Mouse (Mus musculus) neural tube, embryonic 14.5 days (tissue): Measurements from ENCODE around the gene Calr4. TPM values are rescaled to one million over a fixed set of nuclear protein-coding genes. Genes with fewer than 3 reads are reported as not detected.
A peak's percentile ranks its signal among the peaks of the same experiment; 100 is the strongest.

ENCODE experiments used
- ATAC-seq: fragments of 200-750 bp; cut with Nextera tagmentation; 2 replicates; pipeline ENCODE4 v1.8.0; 2017; ENCODE audit warnings: low read depth, mild to moderate bottlenecking, moderate TSS enrichment, moderate library complexity
- H3K27ac ChIP-seq: fragments of 300-500 bp; sonication (generic); 2 replicates; pipeline ENCODE4 v1.5.1; 2014; ENCODE audit warnings: low read depth, mild to moderate bottlenecking, control low read depth, low read length, moderate library complexity, mixed read lengths
- H3K27me3 ChIP-seq: fragments of 300-500 bp; sonication (generic); 2 replicates; pipeline ENCODE4 v1.6.1; 2014; ENCODE audit warnings: low read length; ENCODE audit not compliant: control insufficient read depth, insufficient read depth
- H3K36me3 ChIP-seq: fragments of 300-500 bp; sonication (generic); 2 replicates; pipeline ENCODE4 v1.6.1; 2014; ENCODE audit warnings: low read length, mixed read lengths; ENCODE audit not compliant: control insufficient read depth, insufficient read depth
- H3K4me1 ChIP-seq: fragments of 300-500 bp; sonication (generic); 2 replicates; pipeline ENCODE4 v1.6.1; 2014; ENCODE audit warnings: low read length; ENCODE audit not compliant: control insufficient read depth, insufficient read depth
- H3K4me2 ChIP-seq: fragments of 300-500 bp; sonication (generic); 2 replicates; pipeline ENCODE4 v1.6.1; 2014; ENCODE audit warnings: mild to moderate bottlenecking, low read depth, low read length, control low read depth
- H3K4me3 ChIP-seq: fragments of 300-500 bp; sonication (generic); 2 replicates; pipeline ENCODE4 v1.5.1; 2014; ENCODE audit warnings: low read depth, low read length, control low read depth, mixed read lengths
- H3K9ac ChIP-seq: fragments of 300-500 bp; sonication (generic); replicated peaks from 2 replicates; pipeline ENCODE4 v1.6.1; 2014; ENCODE audit warnings: low read depth, mild to moderate bottlenecking, control low read depth, low read length, mixed read lengths
- H3K9me3 ChIP-seq: fragments of 300-500 bp; sonication (generic); 2 replicates; pipeline ENCODE4 v1.6.1; 2016; ENCODE audit warnings: low read length; ENCODE audit not compliant: control insufficient read depth
- WGBS: fragments of 180-500 bp; shearing (Covaris S2); extraction: QIAGEN DNeasy Blood & Tissue Kit; methylation state at CpG from one replicate; pipeline ENCODE4 v1.1.7; 2014; 5-methylcytosine and 5-hydroxymethylcytosine counted together
- polyA plus RNA-seq: library from polyadenylated mRNA; unstranded; fragments of >200 nt; fragmentation: Nextera tagmentation; extraction: Ambion mirVana; gene quantifications from 2 replicates; pipeline ENCODE4 v1.2.1, GENCODE M21; 2014

The Calr4 gene
- polyA plus RNA-seq, 1 experiment from 2014 or later = 1.6 TPM

- Histone ChIP-seq H3K4me1 (no peaks in the 10 kb centered on the region), H3K27me3 (no peaks in the 10 kb centered on the region), H3K36me3 (no peaks in the 10 kb centered on the region), H3K4me3 (no peak overlapping the region), H3K9me3 (no peaks in the 10 kb centered on the region), H3K9ac (no peak overlapping the region), H3K4me2 (no peak overlapping the region), H3K27ac (no peak overlapping the region)
- ATAC-seq = no peak
Measured at GRCm38 (mm10) chr4:109257639-109258038, 23.4 kb downstream of the Calr4 start.

GRCm38 (mm10) chr4:109262068-109262467 is 27.8 kb downstream of the Calr4 start:
- no peak overlapping the region for H3K27ac ChIP-seq
- H3K36me3 ChIP-seq = no peaks in the 10 kb centered on the region
- H3K4me3 ChIP-seq = no peak overlapping the region
- H3K4me2 ChIP-seq = no peak overlapping the region
- H3K9me3 ChIP-seq = no peaks in the 10 kb centered on the region
- no peak for ATAC-seq
- H3K27me3 ChIP-seq = no peaks in the 10 kb centered on the region
- H3K9ac ChIP-seq = no peak overlapping the region
- no peaks in the 10 kb centered on the region for H3K4me1 ChIP-seq
- WGBS = 70% methylated on average over 6 of the region's 6 CpGs

GRCm38 (mm10) chr4:109266056-109266455 is 31.8 kb downstream of the Calr4 start:
- H3K27me3 ChIP-seq = no peaks in the 10 kb centered on the region
- no peak overlapping the region for H3K9ac ChIP-seq
- H3K4me3 ChIP-seq = no peak overlapping the region
- no peak for ATAC-seq
- no peaks in the 10 kb centered on the region for H3K4me1 ChIP-seq
- no peaks in the 10 kb centered on the region for H3K36me3 ChIP-seq
- no peaks in the 10 kb centered on the region for H3K9me3 ChIP-seq
- no peak overlapping the region for H3K4me2 ChIP-seq
- H3K27ac ChIP-seq = no peak overlapping the region
- 92% methylated on average over 3 of the region's 3 CpGs for WGBS

DNA sequence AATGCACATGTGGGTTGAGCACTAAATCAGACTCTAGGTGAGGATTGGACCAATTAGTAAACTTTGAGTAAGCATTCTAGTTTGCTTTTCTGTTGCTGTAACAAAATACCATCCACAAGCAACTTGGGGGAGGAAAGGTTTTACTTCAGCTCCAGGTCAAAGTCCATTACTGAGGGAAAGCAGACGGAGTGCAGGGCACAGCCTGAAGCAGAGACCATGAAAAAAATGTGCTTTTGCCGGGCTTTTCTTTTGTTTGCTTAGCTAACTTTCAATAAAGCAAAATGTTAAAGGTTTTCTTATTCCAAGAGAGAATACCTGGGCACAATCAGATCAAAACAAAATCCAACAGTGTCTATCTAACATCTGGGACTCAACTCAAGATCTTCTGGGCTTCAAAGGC is 32.5 kb downstream of the Calr4 start:
- Histone ChIP-seq H3K9me3 (no peaks in the 10 kb centered on the region), H3K4me1 (no peaks in the 10 kb centered on the region), H3K9ac (no peak overlapping the region), H3K4me3 (no peak overlapping the region), H3K27ac (no peak overlapping the region), H3K4me2 (no peak overlapping the region), H3K36me3 (no peaks in the 10 kb centered on the region), H3K27me3 (no peaks in the 10 kb centered on the region)
- ATAC-seq = no peak
- WGBS = 85% methylated on average over 2 of the region's 2 CpGs

DNA sequence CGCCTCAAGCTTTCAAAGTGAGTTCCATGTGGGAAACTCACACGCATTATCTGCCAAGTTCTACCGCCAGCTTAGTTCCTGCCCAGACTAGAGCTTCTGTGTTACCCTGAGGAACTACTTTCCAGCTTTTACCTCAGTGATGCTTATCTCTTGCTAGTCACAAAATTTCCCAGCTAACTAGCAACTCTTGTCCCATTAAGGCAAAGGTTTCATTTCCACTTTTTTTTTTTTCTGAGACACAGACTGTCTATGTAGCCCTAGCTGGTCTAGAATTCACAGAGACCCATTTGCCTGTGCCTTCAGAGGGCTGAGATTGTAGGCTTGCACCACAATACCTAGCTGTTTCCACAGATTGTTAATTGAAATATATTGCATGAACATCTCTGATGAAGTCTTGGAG is 33.2 kb downstream of the Calr4 start:
- no peak overlapping the region for H3K4me3 ChIP-seq
- ATAC-seq = no peak
- no peak overlapping the region for H3K9ac ChIP-seq
- no peaks in the 10 kb centered on the region for H3K9me3 ChIP-seq
- H3K4me1 ChIP-seq = no peaks in the 10 kb centered on the region
- no peaks in the 10 kb centered on the region for H3K36me3 ChIP-seq
- WGBS = 84% methylated on average over 3 of the region's 3 CpGs
- no peak overlapping the region for H3K4me2 ChIP-seq
- no peak overlapping the region for H3K27ac ChIP-seq
- H3K27me3 ChIP-seq = no peaks in the 10 kb centered on the region

GRCm38 (mm10) chr4:109268903-109269302 is 34.6 kb downstream of the Calr4 start:
- no peak overlapping the region for H3K4me3 ChIP-seq
- no peak overlapping the region for H3K9ac ChIP-seq
- no peak for ATAC-seq
- H3K27me3 ChIP-seq = no peaks in the 10 kb centered on the region
- no peaks in the 10 kb centered on the region for H3K4me1 ChIP-seq
- no peak overlapping the region for H3K27ac ChIP-seq
- H3K36me3 ChIP-seq = no peaks in the 10 kb centered on the region
- H3K4me2 ChIP-seq = no peak overlapping the region
- no peaks in the 10 kb centered on the region for H3K9me3 ChIP-seq
- WGBS = 94% methylated on average over 3 of the region's 3 CpGs

DNA sequence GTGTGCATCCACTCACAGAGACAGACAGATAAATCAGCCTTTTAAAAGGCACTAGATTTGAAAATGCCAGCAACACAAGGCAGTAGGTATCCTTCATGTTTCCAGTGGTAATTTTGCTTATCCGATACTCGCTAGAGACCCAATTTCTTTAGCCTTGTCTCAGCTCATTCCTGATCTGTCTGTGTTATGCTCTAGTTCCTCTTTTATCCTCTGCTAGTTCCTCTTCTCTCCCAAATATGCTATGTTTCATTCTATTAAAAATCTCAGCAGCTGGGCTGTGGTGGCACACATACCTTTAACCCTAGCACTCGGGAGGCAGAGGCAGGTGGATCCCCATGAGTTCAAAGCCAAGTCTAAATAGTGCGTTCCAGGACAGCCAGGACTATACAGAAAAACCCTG is 37.5 kb downstream of the Calr4 start:
- no peak overlapping the region for H3K9ac ChIP-seq
- no peak overlapping the region for H3K27ac ChIP-seq
- no peaks in the 10 kb centered on the region for H3K27me3 ChIP-seq
- H3K9me3 ChIP-seq = no peaks in the 10 kb centered on the region
- ATAC-seq = no peak
- H3K4me2 ChIP-seq = no peak overlapping the region
- H3K4me3 ChIP-seq = no peak overlapping the region
- H3K36me3 ChIP-seq = no peaks in the 10 kb centered on the region
- WGBS = 95% methylated on average over 4 of the region's 4 CpGs
- H3K4me1 ChIP-seq = no peaks in the 10 kb centered on the region

GRCm38 (mm10) chr4:109273586-109274240 is 39.4 kb downstream of the Calr4 start:
- Histone ChIP-seq H3K27me3 (no peaks in the 10 kb centered on the region), H3K9me3 (no peaks in the 10 kb centered on the region), H3K9ac (no peak overlapping the region), H3K4me3 (no peak overlapping the region), H3K36me3 (no peaks in the 10 kb centered on the region), H3K4me1 (no peaks in the 10 kb centered on the region), H3K27ac (no peak overlapping the region), H3K4me2 (no peak overlapping the region)
- ATAC-seq = no peak
- 92% methylated on average over 2 of the region's 2 CpGs for WGBS

DNA sequence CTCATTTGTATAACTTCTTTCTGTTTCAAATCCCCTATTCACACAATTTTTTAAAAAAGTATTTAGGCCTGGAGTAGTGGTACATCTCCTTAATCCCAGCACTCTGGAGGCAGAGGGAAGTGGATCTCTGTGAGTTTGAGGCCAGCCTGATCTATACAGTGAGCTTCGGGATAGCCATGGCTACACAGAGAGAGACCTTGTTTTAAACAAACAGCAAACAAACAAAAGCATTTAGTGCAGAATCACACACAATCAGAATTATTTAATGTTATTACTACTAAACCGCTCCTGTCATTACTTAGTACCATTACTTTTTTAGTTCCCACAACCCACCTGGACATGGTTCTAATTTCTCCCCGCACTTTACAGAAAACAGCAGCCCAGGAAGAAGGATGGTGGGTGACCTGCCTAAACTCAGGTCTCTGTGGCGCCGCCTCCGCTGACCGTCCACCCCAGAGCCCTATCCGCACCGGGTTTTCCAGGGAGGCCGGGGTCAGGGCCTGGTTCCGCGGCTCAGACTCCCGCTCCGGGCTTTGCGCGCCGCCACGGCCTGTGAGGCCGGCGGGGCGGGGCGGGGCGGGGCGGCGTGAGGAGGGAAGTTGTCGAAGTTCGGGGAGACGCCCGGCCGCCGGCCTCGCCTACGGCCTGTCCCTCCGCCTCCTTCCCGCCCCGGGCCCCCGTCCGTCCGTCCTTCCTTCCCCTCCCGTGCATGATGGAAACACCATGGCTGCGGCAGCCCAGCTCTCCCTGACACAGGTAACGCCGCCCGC is 45.6 kb downstream of the Calr4 start, which contains the start of gene Eps15:
TSS of gene Eps15 (plus strand) at position 580 of the 770 bp plus-strand sequence.
- WGBS = 5% methylated on average over 25 of the region's 44 CpGs
- 0 out of 2 replicates have a peak within 1 kb of the TSS, but pooled peaks have one; percentile 22 for H3K27ac ChIP-seq

More for the DNA sequence above, 45.6 kb downstream of the Calr4 start, which contains the start of gene Eps15:
- Histone ChIP-seq H3K36me3 (no peaks in the 10 kb centered on the region), H3K9ac (peak within 1 kb of the TSS; percentile 62), H3K4me3 (peak within 1 kb of the TSS; percentile 69), H3K4me1 (no peaks in the 10 kb centered on the region), H3K9me3 (no peaks in the 10 kb centered on the region), H3K4me2 (peak within 1 kb of the TSS; percentile 79), H3K27me3 (no peaks in the 10 kb centered on the region; the same call in 1 of the 2 replicates)
- peak; percentile 96 for ATAC-seq
